Mouse (Mus musculus) kidney, postnatal 14 days (tissue): ENCODE results near the gene Nsa2.

Source experiments
- DNase-seq: peaks from one replicate; pipeline ENCODE4 v3.0.0; 2022; ENCODE audit warnings: mixed read lengths

Gene Nsa2

DNA sequence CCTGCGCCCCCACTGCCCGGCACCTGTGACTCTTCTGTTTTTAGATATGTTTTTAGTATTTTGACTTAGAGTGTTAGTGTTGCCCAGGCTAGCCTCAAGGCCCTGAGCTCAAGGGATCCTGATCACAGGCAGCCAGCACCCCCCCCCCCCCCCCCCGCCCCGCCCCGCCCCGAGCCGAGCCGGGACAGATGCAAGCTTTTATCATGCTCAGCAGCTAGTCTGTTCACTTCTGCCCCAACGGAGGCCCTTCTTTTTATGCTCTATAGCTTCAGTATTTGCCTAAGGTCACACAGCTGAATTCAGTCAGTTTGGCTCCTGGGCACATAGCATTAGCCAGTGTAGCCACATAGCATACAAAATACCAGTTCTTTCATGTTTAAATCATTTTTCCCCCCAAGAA is 51.4 kb downstream of the Nsa2 start:
- DNase-seq = no peak

DNA sequence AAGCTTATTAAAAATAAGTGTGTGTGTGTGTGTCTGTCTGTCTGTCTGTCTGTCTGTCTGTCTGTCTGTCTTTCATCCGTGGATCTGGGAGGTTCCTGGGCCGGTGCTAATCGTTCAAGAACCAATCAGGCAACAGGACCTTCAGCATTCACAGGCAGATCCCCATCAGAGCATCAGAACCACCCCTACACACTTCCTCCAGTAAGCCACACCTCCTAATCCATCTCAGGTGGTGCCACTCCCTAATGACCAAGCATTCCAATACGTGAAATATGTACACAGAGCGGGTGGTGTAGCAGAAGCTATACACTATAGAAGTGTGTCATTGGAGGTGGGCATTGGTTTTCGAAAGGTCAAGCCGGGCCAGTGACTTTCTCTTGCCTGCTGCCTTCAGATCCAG is 55.3 kb downstream of the Nsa2 start:
- no peak for DNase-seq

DNA sequence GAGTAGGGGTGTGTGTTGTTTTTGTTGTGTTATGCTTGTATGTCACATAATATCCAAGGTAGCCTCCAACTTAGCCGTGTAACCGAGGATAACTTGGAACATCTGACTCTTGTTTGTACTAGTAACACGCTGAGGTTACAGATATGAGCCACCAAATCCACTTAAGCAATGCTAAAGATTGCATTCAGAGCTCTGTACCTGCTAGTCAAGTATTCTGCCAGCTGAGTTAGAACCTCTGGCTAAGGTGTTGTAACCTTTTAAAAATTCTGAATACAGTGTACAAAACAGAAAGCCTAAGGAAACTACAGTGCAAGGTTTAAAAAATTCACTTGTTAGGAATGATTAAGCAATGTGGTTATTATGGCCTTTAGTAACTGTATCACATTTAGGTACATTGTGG is 57.1 kb downstream of the Nsa2 start:
- DNase-seq = no peak

DNA sequence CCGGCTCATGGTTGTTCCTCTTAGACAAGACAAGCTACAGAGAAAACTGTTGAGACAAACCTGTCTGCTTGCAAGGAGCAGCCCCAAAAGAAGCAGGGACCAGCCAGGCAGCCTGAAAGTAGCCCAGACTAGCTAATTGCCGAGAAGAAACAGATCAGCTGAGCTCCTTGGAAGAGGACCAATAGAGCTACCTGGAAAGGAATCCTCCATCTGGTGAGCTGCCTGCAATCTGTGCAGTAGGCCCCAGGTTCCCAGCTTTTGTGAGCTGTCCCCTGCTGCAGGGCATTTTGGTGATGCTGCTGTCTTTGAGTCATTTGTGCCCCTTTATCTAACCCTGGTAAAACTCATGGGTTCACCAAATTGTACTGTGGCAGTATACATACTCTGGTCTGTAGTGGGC is 57.5 kb downstream of the Nsa2 start:
- no peak for DNase-seq
